Mouse (Mus musculus): ENCODE measurements at regions not wholly inside any gene's neighbourhood (a gene's known extent, or its start where the extent isn't known, plus 50 kb on each side); places are given as distances from the start of the nearest gene placed in this dataset.

GRCm38 (mm10) chr10:97387196-97387876 lies 92.1 kb upstream of the Dcn start:
- DNase-seq (ENCODE audit: low spot score), result no peak

GRCm38 (mm10) chr10:97389647-97390590 lies 89.5 kb upstream of the Dcn start:
- DNase-seq (ENCODE audit: low spot score), result no peak

GRCm38 (mm10) chr10:97397062-97397771 lies 82.2 kb upstream of the Dcn start:
- no peak for DNase-seq (ENCODE audit: low spot score)

- DNase-seq (ENCODE audit: low spot score), result no peak
Observed at GRCm38 (mm10) chr10:97397896-97398295, 81.5 kb upstream of the Dcn start.

GRCm38 (mm10) chr10:97402524-97402923 lies 76.9 kb upstream of the Dcn start:
- no peak for DNase-seq (ENCODE audit: low spot score)

GRCm38 (mm10) chr10:97404076-97404787 lies 75.2 kb upstream of the Dcn start:
- no peak for DNase-seq (ENCODE audit: low spot score)

- DNase-seq (ENCODE audit: low spot score), result no peak
Observed at GRCm38 (mm10) chr10:97409181-97409581, 70.2 kb upstream of the Dcn start.

- no peak for DNase-seq (ENCODE audit: low spot score)
Observed at GRCm38 (mm10) chr10:97409909-97410308, 69.5 kb upstream of the Dcn start.

- no peak for DNase-seq (ENCODE audit: low spot score)
Observed at GRCm38 (mm10) chr10:97422579-97422978, 56.8 kb upstream of the Dcn start.

- DNase-seq (ENCODE audit: low spot score), result no peak
Observed at GRCm38 (mm10) chr10:97423039-97423700, 56.2 kb upstream of the Dcn start.

Measured in ovary, postnatal 14 days (tissue).